Mouse (Mus musculus) brain, adult 2 months (tissue): ENCODE results near the gene Mars.
"Not testable (repeated sequence)": the region's sequence is repeated elsewhere in the genome, so short reads cannot be mapped to it uniquely, and the experiment has no call there.

ENCODE experiments used
- DNase-seq: peaks from one replicate; pipeline ENCODE4 v3.0.0; 2011; ENCODE audit warnings: low read depth, low spot score

Mars gene

GRCm38 (mm10) chr10:127312356-127312676, 730 bp upstream of the Mars start:
- DNase-seq, result peak; percentile 91

DNA sequence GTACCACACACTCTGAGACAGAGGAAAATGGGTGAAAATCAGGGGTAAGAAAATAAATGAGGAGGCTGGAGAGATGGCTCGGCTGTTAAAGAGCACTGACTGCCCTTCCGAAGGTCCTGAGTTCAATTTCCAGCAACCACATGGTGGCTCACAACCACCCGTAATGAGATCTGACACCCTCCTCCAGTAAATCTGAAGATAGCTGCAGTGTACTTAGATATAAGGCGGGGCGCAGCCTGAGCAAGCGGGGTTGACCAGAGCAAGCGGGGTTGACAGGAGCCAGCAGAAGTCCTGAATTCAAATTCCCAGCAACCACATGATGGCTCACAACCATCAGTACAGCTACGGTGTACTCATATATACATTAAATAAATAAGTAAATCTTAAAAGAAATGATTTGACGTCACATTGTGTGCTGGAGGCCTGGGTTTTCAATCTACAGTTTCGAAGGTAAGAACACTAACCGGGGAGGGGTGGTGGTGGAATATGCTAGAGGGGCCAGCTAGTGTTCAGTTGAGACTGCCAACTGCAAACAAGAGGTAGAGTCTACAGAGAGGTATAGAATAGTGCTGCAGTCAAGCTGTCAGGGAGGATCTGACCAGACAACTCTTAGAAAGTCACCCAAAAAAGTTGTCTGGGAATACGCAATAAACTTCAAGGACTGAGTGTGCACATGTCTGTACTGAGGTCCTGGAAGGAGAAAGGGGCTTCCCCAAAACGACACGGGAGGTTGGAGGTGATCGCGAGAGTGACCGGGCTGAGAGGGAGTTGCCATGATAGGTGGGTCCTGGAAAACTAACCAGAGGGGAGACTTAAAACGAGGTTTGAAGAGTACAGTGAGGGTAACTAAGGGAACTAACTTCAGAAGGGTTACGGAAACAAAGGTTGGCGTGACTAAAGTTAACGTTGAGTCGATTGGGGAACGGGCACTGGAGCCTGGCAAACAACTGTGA, 787 bp downstream of the Mars start:
- no peak for DNase-seq

DNA sequence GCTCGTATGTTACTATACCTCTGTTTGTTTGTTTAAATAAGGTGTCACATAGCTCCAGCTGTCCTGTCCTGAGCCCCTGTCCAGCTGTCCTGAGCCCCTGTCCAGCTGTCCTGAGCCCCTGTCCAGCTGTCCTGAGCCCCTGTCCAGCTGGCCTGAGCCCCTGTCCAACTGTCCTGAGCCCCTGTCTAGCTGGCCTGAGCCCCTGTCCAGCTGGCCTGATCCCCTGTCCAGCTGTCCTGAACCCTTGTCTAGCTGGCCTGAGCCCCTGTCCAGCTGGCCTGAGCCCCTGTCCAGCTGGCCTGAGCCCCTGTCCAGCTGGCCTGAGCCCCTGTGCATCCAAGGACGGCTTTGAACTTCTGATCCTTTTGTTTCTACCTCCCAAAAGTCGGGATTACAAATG, 2.4 kb downstream of the Mars start:
- not testable (repeated sequence) for DNase-seq

DNA sequence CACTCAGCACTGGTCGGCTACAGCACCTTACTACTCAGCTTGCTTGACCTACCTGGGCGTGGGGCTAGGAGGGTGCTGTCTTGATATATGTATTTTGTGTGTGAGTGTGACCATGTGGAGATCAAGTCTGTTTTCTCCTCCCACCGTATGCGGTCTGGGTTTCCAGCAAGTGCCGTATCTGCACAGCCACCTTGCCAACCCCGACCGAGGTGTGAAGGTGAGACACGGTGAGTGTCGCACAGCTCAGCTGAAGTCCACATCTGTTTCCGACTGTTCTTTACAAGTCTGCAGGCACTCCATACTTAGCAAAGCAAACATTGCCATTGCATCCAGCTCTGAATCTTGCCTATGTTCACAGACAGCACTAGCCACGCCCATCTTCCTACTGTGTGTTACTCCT, 8.4 kb downstream of the Mars start:
- no peak for DNase-seq

GRCm38 (mm10) chr10:127300361-127300760, 11.2 kb downstream of the Mars start:
- DNase-seq, result no peak

DNA sequence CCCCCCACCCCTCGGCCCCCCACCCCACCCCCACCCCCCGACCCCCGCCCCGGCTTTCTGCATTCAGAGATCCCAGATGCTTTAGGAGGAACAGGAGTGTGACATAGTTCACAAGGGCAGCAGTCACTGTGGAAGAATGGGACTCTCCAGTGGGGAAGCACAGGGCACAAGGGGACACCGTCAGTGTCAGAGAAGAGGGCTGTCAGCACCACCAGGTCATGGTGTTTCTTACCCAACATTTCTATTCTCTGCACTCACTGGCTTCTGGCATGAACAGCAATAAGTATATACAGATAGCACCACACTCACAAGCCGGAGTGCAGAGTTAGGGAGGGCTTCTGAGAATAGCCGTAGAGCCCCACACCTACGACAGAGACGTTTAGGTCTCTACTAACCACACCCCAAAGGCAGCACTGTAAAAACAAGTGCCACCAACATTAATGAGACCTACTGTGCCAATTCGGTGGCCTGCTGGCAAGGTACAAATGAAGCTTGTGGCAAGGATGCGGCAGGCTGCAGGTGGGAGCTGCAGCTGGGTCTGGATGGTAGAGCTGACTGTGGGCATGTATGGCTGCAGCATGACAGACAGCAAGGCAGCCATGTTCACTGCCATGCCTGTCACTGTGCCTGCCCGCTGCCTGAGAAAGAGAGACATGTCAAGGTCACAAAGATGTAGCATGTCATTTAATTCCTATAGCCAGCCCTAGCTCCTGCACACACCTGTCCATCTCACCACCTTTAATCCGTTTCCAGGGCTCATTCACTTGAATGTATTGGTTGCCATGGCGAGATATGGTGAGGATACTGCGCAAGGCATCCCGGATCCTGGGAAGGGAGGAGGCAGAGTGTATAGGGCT, 14.3 kb downstream of the Mars start:
- DNase-seq, result no peak

GRCm38 (mm10) chr10:127295986-127296794, 15.4 kb downstream of the Mars start:
- no peak for DNase-seq

- DNase-seq, result no peak
Measured at GRCm38 (mm10) chr10:127294895-127295510, 16.6 kb downstream of the Mars start.

DNA sequence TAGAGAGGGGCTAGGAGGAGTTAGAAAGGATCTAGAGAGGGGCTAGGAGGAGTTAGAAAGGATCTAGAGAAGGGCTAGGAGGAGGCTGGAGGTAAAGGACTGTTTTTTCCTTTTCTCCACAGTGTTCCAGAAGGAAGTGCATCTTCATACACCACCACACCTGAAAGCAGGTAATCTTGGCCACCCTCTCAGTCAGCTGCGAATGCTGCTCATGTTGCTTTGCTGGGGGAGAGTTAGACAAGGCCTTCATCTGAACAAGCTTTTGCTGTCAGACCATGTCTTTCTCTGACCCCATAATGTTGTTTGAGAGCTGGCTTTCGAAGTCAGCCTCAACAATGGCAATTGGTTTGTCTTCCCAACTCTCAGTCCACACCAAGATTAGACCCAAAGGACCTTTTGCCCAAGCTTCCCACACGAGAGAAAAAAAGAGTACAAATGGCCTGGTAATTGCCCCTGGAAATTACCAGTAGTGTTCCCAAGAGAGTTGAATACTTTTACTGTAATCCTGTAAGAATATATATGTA, 17.9 kb downstream of the Mars start:
- DNase-seq, result no peak

GRCm38 (mm10) chr10:127292987-127293538, 18.5 kb downstream of the Mars start:
- peak; percentile 54 for DNase-seq

- DNase-seq, result no peak
Measured at GRCm38 (mm10) chr10:127291881-127292638, 19.5 kb downstream of the Mars start.

DNA sequence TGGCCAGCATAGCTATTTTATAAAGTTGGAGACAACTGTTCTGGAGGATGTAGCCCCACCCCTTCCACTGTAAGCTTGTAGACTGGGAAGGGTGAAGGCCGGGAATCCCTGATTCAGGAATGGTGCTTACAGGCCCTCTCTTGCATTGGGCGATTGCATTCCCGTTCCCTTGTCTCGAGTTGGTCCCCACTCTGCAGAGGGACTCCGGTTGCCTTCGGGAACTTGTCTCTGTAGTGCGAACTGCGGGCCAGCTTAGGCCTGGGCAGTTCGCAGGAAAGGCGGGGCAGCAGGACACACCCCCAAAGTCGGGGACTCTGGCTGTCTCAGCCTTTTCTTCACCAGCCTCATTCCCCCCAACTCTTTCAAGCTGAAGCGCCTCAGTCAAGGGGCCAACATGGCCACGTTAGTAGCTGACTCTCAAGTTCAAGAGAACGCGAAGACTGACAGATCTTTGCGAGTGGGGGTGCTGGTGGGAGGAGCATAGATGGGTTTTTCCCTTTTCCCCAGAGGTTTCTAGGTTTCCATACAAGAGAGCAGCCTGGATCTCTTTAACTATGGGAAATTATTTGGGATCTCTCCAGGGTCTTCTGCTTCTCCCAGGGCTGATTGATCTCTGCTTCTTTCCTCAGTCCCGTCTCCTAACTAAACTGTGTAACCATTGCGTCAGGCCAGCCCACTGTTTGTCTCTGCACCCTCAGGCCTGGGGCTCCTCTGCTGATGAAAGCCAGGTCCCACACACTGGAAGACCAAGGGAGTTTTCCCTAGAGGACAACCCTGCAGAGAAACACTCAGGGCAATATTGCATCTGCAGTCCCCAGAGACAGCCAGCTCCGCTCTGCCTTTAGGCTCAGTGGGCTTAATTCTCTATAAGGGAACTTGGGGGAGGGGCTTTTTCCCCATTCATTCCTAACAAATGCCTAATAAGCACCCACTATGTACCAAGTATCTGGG, 20.4 kb downstream of the Mars start:
- DNase-seq, result peak; percentile 60

- DNase-seq, result peak; percentile 100
Measured at GRCm38 (mm10) chr10:127290307-127290929, 21.2 kb downstream of the Mars start.

DNA sequence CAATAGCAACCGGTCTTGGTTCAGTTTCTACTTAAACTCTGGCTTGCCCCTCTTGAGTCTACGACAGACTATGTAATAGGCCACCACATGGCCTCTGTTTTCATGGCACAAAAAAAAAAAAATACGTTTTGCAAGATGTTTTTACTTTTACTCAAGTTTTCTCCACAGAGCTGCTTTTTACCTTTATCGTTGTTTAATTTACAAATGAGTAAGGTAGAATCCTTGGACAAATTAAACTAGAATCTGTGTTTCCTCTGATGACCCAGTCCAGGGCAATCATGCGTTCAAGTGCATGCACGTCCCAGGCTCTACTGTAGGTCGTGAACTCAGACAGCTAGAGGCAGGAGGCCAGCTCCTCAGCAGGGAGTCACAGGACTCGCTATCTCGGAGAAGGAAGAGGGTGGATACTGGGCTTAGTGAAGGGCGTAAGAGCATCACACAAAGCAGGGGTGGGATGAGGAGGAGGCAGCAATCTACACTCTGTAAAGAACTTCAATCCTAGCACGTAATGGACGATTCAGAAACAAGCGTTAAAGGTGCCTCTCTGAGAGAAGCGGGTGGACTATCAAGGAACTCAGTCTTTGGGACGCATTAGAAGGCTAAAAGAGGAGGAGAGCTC, 21.9 kb downstream of the Mars start:
- DNase-seq, result peak; percentile 87

- DNase-seq, result peak; percentile 97
Measured at GRCm38 (mm10) chr10:127288800-127289572, 22.6 kb downstream of the Mars start, which contains the start of gene Mbd6. TSS of gene Mbd6 (minus strand) at chr10:127289018.

GRCm38 (mm10) chr10:127288328-127288799, 23.2 kb downstream of the Mars start:
- peak; percentile 74 for DNase-seq

DNA sequence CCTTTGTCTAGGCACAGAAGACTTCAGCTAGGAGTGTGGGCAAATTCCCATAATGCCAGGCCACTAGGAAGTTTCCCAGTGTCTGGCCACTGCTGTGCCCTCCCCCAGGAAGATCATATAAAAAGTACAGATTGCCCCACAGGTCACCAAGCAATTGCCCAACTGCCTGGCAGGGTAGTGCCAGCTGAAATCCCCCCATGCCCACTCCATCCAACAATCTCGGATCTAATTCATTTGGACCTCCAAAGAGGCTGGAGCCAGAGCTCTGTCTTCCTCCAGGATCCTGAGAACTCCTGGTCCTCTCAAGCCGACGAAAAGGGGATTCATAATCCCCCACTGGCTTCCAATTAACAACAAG, 23.7 kb downstream of the Mars start:
- no peak for DNase-seq
